Mouse (Mus musculus) bone marrow, adult 2 months (tissue): ENCODE measurements around the gene Map4k4. TPM values are rescaled to one million over a fixed set of nuclear protein-coding genes. Genes with fewer than 3 reads are reported as not detected.

Source experiments
- H3K27ac ChIP-seq: fragments of 200-500 bp; 2 replicates; pipeline ENCODE4 v1.5.1; 2012; ENCODE audit warnings: low read depth, mild to moderate bottlenecking, control low read depth, inconsistent platforms, low read length; ENCODE audit not compliant: control insufficient read depth, poor library complexity, insufficient read depth
- H3K4me1 ChIP-seq: fragments of 200-500 bp; 2 replicates; pipeline ENCODE4 v1.6.1; 2011; ENCODE audit warnings: low read length; ENCODE audit not compliant: control insufficient read depth, insufficient read depth
- H3K4me3 ChIP-seq: fragments of 200-500 bp; replicated peaks from 2 replicates; pipeline ENCODE3; 2011; ENCODE audit warnings: mild to moderate bottlenecking, low read depth, low read length, control low read depth; ENCODE audit not compliant: control insufficient read depth
- CTCF ChIP-seq: fragments of 200-500 bp; IDR thresholded peaks from 2 replicates; pipeline ENCODE4 v1.5.1; 2011; ENCODE audit warnings: low read length, control low read depth; ENCODE audit not compliant: control insufficient read depth, insufficient read depth
- POLR2A ChIP-seq: fragments of 200-500 bp; IDR thresholded peaks from 2 replicates; pipeline ENCODE4 v1.6.1; 2011; ENCODE audit warnings: low read depth, mild to moderate bottlenecking, control low read depth, low read length, borderline replicate concordance; ENCODE audit not compliant: control insufficient read depth
- WGBS: fragments of 180-500 bp; shearing (Covaris S2); methylation state at CpG from one replicate; pipeline ENCODE4 v1.1.7; 2018; 5-methylcytosine and 5-hydroxymethylcytosine counted together
- polyA plus RNA-seq: library from polyadenylated mRNA; stranded (reverse); fragments of >200 nt; gene quantifications from 2 replicates; pipeline ENCODE4 v1.2.4, GENCODE M21; 2011; ENCODE audit warnings: low replicate concordance; ENCODE audit not compliant: missing spikeins, insufficient read depth, insufficient read length

Map4k4 gene
- polyA plus RNA-seq, 1 experiment: 69.2 TPM

GRCm38 (mm10) chr1:39980314-39981290 lies 79.9 kb downstream of the Map4k4 start:
- no peak for TF ChIP-seq CTCF
- no peak for TF ChIP-seq POLR2A
- WGBS: 83% methylated on average over 15 of the region's 15 CpGs
- Histone ChIP-seq H3K4me1 (peaks cover 2% of the 10 kb centered on the region; the same call in 1 of the 2 replicates), H3K27ac (no peak overlapping the region), H3K4me3 (no peak overlapping the region)

GRCm38 (mm10) chr1:39981970-39982369 lies 81.3 kb downstream of the Map4k4 start:
- H3K4me3 ChIP-seq: no peak overlapping the region
- no peak overlapping the region for H3K27ac ChIP-seq
- peaks cover 2% of the 10 kb centered on the region; the same call in 1 of the 2 replicates for H3K4me1 ChIP-seq
- TF ChIP-seq POLR2A (no peak), CTCF (no peak)
- 77% methylated on average over 3 of the region's 3 CpGs for WGBS

- no peak overlapping the region for H3K4me3 ChIP-seq
- 69% methylated on average over 13 of the region's 13 CpGs for WGBS
- TF ChIP-seq POLR2A (no peak), CTCF (no peak)
- H3K4me1 ChIP-seq: peaks cover 2% of the 10 kb centered on the region; the same call in 1 of the 2 replicates
- H3K27ac ChIP-seq: no peak overlapping the region
These were observed 82.2 kb downstream of the Map4k4 start for GRCm38 (mm10) chr1:39982727-39983487.

- no peak overlapping the region for H3K27ac ChIP-seq
- TF ChIP-seq POLR2A: no peak
- no peak for TF ChIP-seq CTCF
- no peak overlapping the region for H3K4me3 ChIP-seq
- H3K4me1 ChIP-seq: peaks cover 2% of the 10 kb centered on the region; the same call in 1 of the 2 replicates
- 41% methylated on average over 9 of the region's 9 CpGs for WGBS
These were observed 83.6 kb downstream of the Map4k4 start for GRCm38 (mm10) chr1:39984331-39984730.

GRCm38 (mm10) chr1:39986820-39987219 lies 86.1 kb downstream of the Map4k4 start:
- TF ChIP-seq CTCF (no peak), POLR2A (no peak)
- H3K4me1 ChIP-seq: peaks cover 2% of the 10 kb centered on the region
- H3K4me3 ChIP-seq: no peak overlapping the region
- WGBS: 42% methylated on average over 9 of the region's 9 CpGs
- no peak overlapping the region for H3K27ac ChIP-seq

GRCm38 (mm10) chr1:39988841-39989240 lies 88.1 kb downstream of the Map4k4 start:
- no peak overlapping the region for H3K27ac ChIP-seq
- 82% methylated on average over 12 of the region's 12 CpGs for WGBS
- no peak overlapping the region for H3K4me3 ChIP-seq
- H3K4me1 ChIP-seq: no peaks in the 10 kb centered on the region; the same call in 1 of the 2 replicates
- TF ChIP-seq CTCF: no peak
- TF ChIP-seq POLR2A: no peak

- Histone ChIP-seq H3K27ac (no peak overlapping the region), H3K4me1 (no peaks in the 10 kb centered on the region; the same call in 1 of the 2 replicates), H3K4me3 (no peak overlapping the region)
- TF ChIP-seq POLR2A (no peak), CTCF (no peak)
- WGBS: 78% methylated on average over 9 of the region's 9 CpGs
These were observed 89.3 kb downstream of the Map4k4 start for GRCm38 (mm10) chr1:39990041-39990440.

- Histone ChIP-seq H3K27ac (no peak overlapping the region), H3K4me1 (no peaks in the 10 kb centered on the region; the same call in 1 of the 2 replicates), H3K4me3 (no peak overlapping the region)
- 80% methylated on average over 7 of the region's 7 CpGs for WGBS
- no peak for TF ChIP-seq POLR2A
- TF ChIP-seq CTCF: no peak
These were observed 93.2 kb downstream of the Map4k4 start for GRCm38 (mm10) chr1:39993921-39994320.

- no peaks in the 10 kb centered on the region for H3K4me1 ChIP-seq
- 75% methylated on average over 2 of the region's 2 CpGs for WGBS
- TF ChIP-seq CTCF: no peak
- TF ChIP-seq POLR2A: no peak
- no peak overlapping the region for H3K27ac ChIP-seq
- no peak overlapping the region for H3K4me3 ChIP-seq
These were observed 94.9 kb downstream of the Map4k4 start for GRCm38 (mm10) chr1:39995593-39995992.
